Mouse (Mus musculus) cerebellum, postnatal 36 days (tissue): Measurements from ENCODE around the gene Klf7.

ENCODE experiments used
- DNase-seq, 2 experiments: peaks; one replicate each; pipeline ENCODE4 v3.0.0; 2021 to 2022; ENCODE audit warnings: mixed read lengths in 2 of 2

The Klf7 gene

GRCm38 (mm10) chr1:64020672-64021635, 101.1 kb downstream of the Klf7 start:
- DNase-seq: no peak

GRCm38 (mm10) chr1:64019127-64019635, 102.9 kb downstream of the Klf7 start:
- DNase-seq: no peak

- DNase-seq: no peak
Measured at GRCm38 (mm10) chr1:64018466-64019077, 103.5 kb downstream of the Klf7 start.

GRCm38 (mm10) chr1:64014091-64014490, 108.0 kb downstream of the Klf7 start:
- no peak for DNase-seq

GRCm38 (mm10) chr1:64008994-64009393, 113.1 kb downstream of the Klf7 start:
- no peak for DNase-seq

- DNase-seq: no peak
Measured at GRCm38 (mm10) chr1:64008031-64008430, 114.1 kb downstream of the Klf7 start.

- no peak for DNase-seq
Measured at GRCm38 (mm10) chr1:64005194-64005593, 116.9 kb downstream of the Klf7 start.

GRCm38 (mm10) chr1:64003525-64004291, 118.4 kb downstream of the Klf7 start:
- DNase-seq: no peak

- DNase-seq: no peak
Measured at GRCm38 (mm10) chr1:64002036-64002435, 120.0 kb downstream of the Klf7 start.

- no peak for DNase-seq
Measured at GRCm38 (mm10) chr1:64000597-64000996, 121.5 kb downstream of the Klf7 start.

GRCm38 (mm10) chr1:63999481-63999880, 122.6 kb downstream of the Klf7 start:
- peak; percentile 65 to 66 for DNase-seq

- no peak for DNase-seq
Measured at GRCm38 (mm10) chr1:63998901-63999300, 123.2 kb downstream of the Klf7 start.

- DNase-seq: no peak
Measured at GRCm38 (mm10) chr1:63998139-63998538, 123.9 kb downstream of the Klf7 start.

GRCm38 (mm10) chr1:63995828-63996227, 126.3 kb downstream of the Klf7 start:
- DNase-seq: no peak

GRCm38 (mm10) chr1:63995137-63995492, 127.0 kb downstream of the Klf7 start:
- no peak for DNase-seq

GRCm38 (mm10) chr1:63994248-63995136, 127.6 kb downstream of the Klf7 start:
- DNase-seq: peak in 1 of 2 experiments; percentile 40

GRCm38 (mm10) chr1:63992506-63992905, 129.6 kb downstream of the Klf7 start:
- DNase-seq: no peak

- no peak for DNase-seq
Measured at GRCm38 (mm10) chr1:63990416-63990815, 131.7 kb downstream of the Klf7 start.

- DNase-seq: no peak
Measured at GRCm38 (mm10) chr1:63980733-63981132, 141.3 kb downstream of the Klf7 start.
